Mouse (Mus musculus): Measurements from ENCODE around the gene Ier3.

DNA sequence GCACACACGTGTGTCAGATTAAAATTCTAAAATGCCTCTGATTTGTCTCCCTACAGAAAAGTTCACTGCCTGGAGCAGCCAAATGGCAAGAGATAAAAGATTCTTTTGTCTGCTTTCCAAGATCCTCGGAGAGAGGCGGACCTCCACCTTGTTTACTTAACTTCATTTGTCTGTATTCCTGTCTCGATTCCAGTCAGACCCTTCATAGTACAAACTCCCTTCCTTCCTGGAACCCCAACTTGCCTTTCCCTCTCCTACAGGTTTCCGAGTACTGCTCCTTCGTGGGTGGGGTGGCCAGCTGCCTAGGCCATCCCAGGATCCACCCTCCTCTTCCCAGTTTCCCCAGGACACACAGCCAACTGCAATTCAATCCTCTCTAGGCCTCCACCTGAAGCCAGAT is 18.5 kb upstream of the Ier3 start:
- TF ChIP-seq CTCF (conservative IDR thresholded peaks at IDR 0.05; ENCODE audit: insufficient read depth, insufficient read length, low read depth, low read length) (no peak), POLR2A (IDR thresholded peaks at IDR 0.05; ENCODE audit: low read depth, low read length) (no peak)
